ENCODE assay signal across 9 mouse cellular contexts in the genomic region with DNA sequence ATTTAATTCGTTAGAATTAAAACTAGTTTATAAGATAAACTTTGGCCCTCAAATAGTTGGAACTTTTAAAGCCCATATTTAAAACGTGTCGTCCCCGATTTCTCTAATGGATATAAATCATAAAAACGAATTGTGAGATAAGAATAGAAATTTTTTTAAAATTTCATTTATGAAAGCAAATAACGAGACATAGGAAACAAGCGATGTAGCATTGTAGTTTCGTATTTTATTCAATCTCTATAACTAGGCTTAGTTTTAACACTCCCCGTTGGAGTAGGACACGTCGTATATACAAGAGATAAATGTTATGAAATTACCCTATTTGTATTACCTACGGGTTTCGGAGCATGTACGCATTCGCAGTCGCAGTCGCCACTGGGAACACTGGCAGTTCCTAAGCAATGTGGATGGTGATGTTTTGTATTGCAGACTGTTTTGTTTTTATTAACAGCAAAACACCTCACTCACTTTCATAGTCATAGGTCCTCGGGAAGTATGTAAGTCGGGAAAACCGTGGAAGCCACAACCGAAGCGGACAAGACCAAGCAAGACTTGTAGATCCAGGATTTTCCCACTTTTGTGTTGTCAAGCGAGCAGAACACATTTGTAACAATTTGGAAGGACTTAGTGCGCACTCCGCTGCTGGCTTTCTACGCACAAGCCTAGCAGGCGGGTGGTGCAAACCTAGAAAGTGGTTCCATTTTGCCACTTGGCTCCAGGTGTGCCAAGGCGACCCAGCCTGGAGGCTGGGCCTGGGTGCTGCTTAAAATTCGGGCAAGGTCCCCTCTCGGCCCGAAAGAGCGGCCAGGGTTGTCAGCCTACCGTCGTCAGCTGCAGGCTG. TPM values are rescaled to one million over a fixed set of nuclear protein-coding genes. Genes with fewer than 3 reads are reported as not detected.
A peak's percentile ranks its signal among the peaks of the same experiment; 100 is the strongest.
DNase-seq lines count a peak whose midpoint lies in the region; ATAC-seq and TF ChIP-seq lines count a peak whose summit lies in the region.
"Had no signal": no experiment of that assay in that cellular context is flagged by ENCODE, and none has a peak within 500 bp of the region (broad histone marks: within the 10 kb centered on the region; RNA-seq: fewer than 3 reads in every experiment).

No protein-coding gene starts in this region.

- H3K4me3 ChIP-seq in embryonic facial prominence, embryonic 12.5 days: peak overlapping the region; percentile 39; the same call in 1 of the 2 replicates
- H3K4me3 ChIP-seq in intestine, embryonic 14.5 days (ENCODE audit: low read depth, low read length): peak overlapping the region; percentile 31; the same call in 1 of the 2 replicates
- H3K4me3 ChIP-seq in neural tube, embryonic 12.5 days: peak overlapping the region; percentile 33
- no peak overlapping the region for H3K4me3 ChIP-seq in thymus, adult 2 months (ENCODE audit: control insufficient read depth, insufficient read depth, low read length)

- H3K9ac ChIP-seq in embryonic facial prominence, embryonic 12.5 days: no peak overlapping the region
- no peak overlapping the region for H3K9ac ChIP-seq in intestine, embryonic 14.5 days (ENCODE audit: low read length)
- H3K9ac ChIP-seq in neural tube, embryonic 12.5 days: no peak overlapping the region

- intact Hi-C loops in left cerebral cortex, postnatal 25 days (cut with DNase I): loop anchor here (5.0 kb wide), 2 partner anchors 608 to 708 kb away; partner anchors contain the start of gene Dmrt1
- intact Hi-C loops in left cerebral cortex, postnatal 4 days (cut with DNase I): no loop called here

- 3% methylated on average over 34 of the region's 34 CpGs for WGBS in embryonic facial prominence, embryonic 12.5 days
- 4% methylated on average over 34 of the region's 34 CpGs for WGBS in intestine, embryonic 14.5 days
- 2% methylated on average over 34 of the region's 34 CpGs for WGBS in neural tube, embryonic 12.5 days
- 8% methylated on average over 34 of the region's 34 CpGs for WGBS in thymus, adult 2 months

- peak overlapping the region; percentile 71 for H3K4me2 ChIP-seq in embryonic facial prominence, embryonic 12.5 days (replicated peaks)
- H3K4me2 ChIP-seq in intestine, embryonic 14.5 days (ENCODE audit: low read length): no peak overlapping the region; the same call in 1 of the 2 replicates
- H3K4me2 ChIP-seq in neural tube, embryonic 12.5 days (replicated peaks): peak overlapping the region; percentile 64

- H3K27ac ChIP-seq in embryonic facial prominence, embryonic 12.5 days: no peak overlapping the region
- H3K27ac ChIP-seq in intestine, embryonic 14.5 days (ENCODE audit: low read depth): no peak overlapping the region
- H3K27ac ChIP-seq in neural tube, embryonic 12.5 days: no peak overlapping the region
- H3K27ac ChIP-seq in thymus, adult 2 months (ENCODE audit: control insufficient read depth, insufficient read depth, low read length): no peak overlapping the region

- ATAC-seq in embryonic facial prominence, embryonic 12.5 days (ENCODE audit: insufficient number of reproducible peaks, insufficient read depth, low FRiP score, low TSS enrichment): no peak
- no peak for ATAC-seq in intestine, embryonic 14.5 days (replicated peaks; ENCODE audit: low FRiP score, low TSS enrichment, low read depth)
- ATAC-seq in neural tube, embryonic 12.5 days (ENCODE audit: low FRiP score, low read depth): no peak
- no peak for ATAC-seq in monocyte, adult 5-6 weeks (replicated peaks; ENCODE audit: insufficient number of reproducible peaks, low FRiP score, low TSS enrichment, poor library complexity, severe bottlenecking)

- peak; percentile 12 to 14 for DNase-seq in left cerebral cortex, postnatal 25 days (ENCODE audit: low spot score in 2 of 2)
- no peak for DNase-seq in left cerebral cortex, postnatal 4 days
- peak; percentile 78 for DNase-seq in intestine, embryonic 14.5 days (ENCODE audit: low spot score)
- no peak for DNase-seq in thymus, adult 2 months
- no peak for DNase-seq in testis, postnatal 14 days (ENCODE audit: low spot score)

- no peaks in the 10 kb centered on the region for H3K9me3 ChIP-seq in embryonic facial prominence, embryonic 12.5 days
- no peaks in the 10 kb centered on the region for H3K9me3 ChIP-seq in intestine, embryonic 14.5 days (ENCODE audit: control insufficient read depth, low read length)
- no peaks in the 10 kb centered on the region for H3K9me3 ChIP-seq in neural tube, embryonic 12.5 days

- TF ChIP-seq POLR2A in thymus, adult 2 months (IDR thresholded peaks at IDR 0.05; ENCODE audit: control insufficient read depth, extremely low read depth, insufficient read depth, low read length, poor library complexity): no peak

- no peak for TF ChIP-seq CTCF in thymus, adult 2 months (IDR thresholded peaks at IDR 0.05; ENCODE audit: borderline replicate concordance, control insufficient read depth, extremely low read depth, insufficient read depth, low read length, poor library complexity)

- peaks cover 18% of the 10 kb centered on the region for H3K4me1 ChIP-seq in embryonic facial prominence, embryonic 12.5 days
- H3K4me1 ChIP-seq in intestine, embryonic 14.5 days (replicated peaks; ENCODE audit: control insufficient read depth, insufficient read depth, low read length): peaks cover 12% of the 10 kb centered on the region
- H3K4me1 ChIP-seq in neural tube, embryonic 12.5 days: peaks cover 24% of the 10 kb centered on the region
- no peaks in the 10 kb centered on the region for H3K4me1 ChIP-seq in thymus, adult 2 months (replicated peaks; ENCODE audit: control insufficient read depth, insufficient read depth, low read length)

- H3K27me3 ChIP-seq in embryonic facial prominence, embryonic 12.5 days: peaks cover 72% of the 10 kb centered on the region
- H3K27me3 ChIP-seq in intestine, embryonic 14.5 days (replicated peaks; ENCODE audit: control insufficient read depth, insufficient read depth, low read length): peaks cover 90% of the 10 kb centered on the region
- peaks cover 83% of the 10 kb centered on the region for H3K27me3 ChIP-seq in neural tube, embryonic 12.5 days (replicated peaks)
- H3K27me3 ChIP-seq in thymus, adult 2 months (ENCODE audit: control insufficient read depth, insufficient read depth, low read length): peaks cover 37% of the 10 kb centered on the region

- no peaks in the 10 kb centered on the region for H3K36me3 ChIP-seq in embryonic facial prominence, embryonic 12.5 days
- no peaks in the 10 kb centered on the region for H3K36me3 ChIP-seq in intestine, embryonic 14.5 days (ENCODE audit: control insufficient read depth, insufficient read depth, low read length)
- H3K36me3 ChIP-seq in neural tube, embryonic 12.5 days: no peaks in the 10 kb centered on the region
- H3K36me3 ChIP-seq in thymus, adult 2 months (ENCODE audit: control insufficient read depth, insufficient read depth, low read length): no peaks in the 10 kb centered on the region

RNA-seq across cellular contexts. Expression of gene Foxd4, which starts 2.0 kb away (rescaled TPM):
- not detected for total RNA-seq in left cerebral cortex, postnatal 25 days (2021)
- total RNA-seq in left cerebral cortex, postnatal 4 days (2021): not detected
- polyA plus RNA-seq in embryonic facial prominence, embryonic 12.5 days (2016; fragmentation: Nextera tagmentation; extraction: Ambion mirVana): not detected in 2 replicates
- not detected in 2 replicates for polyA plus RNA-seq in intestine, embryonic 14.5 days (2014; fragmentation: Nextera tagmentation; extraction: Ambion mirVana)
- not detected in 2 replicates for polyA plus RNA-seq in neural tube, embryonic 12.5 days (2016; fragmentation: Nextera tagmentation; extraction: Ambion mirVana)
- total RNA-seq in monocyte, adult 5-6 weeks (2017): not detected in 3 replicates
- polyA plus RNA-seq in thymus, adult 2 months (2012; rRNA removed): not detected in 2 replicates
- total RNA-seq: hematopoietic stem cell, adult 5-6 weeks had no signal

RNA-seq across cellular contexts. Expression of gene Gm10053, which starts 23.5 kb away (rescaled TPM):
- total RNA-seq in left cerebral cortex, postnatal 25 days (2021): 100 to 1,000 TPM; 218 to 232 TPM
- 100 to 1,000 TPM; 136 to 140 TPM for total RNA-seq in left cerebral cortex, postnatal 4 days (2021)
- 211 and 218 TPM in 2 replicates for polyA plus RNA-seq in embryonic facial prominence, embryonic 12.5 days (2016; fragmentation: Nextera tagmentation; extraction: Ambion mirVana)
- polyA plus RNA-seq in intestine, embryonic 14.5 days (2014; fragmentation: Nextera tagmentation; extraction: Ambion mirVana): 280 and 300 TPM in 2 replicates
- 237 and 247 TPM in 2 replicates for polyA plus RNA-seq in neural tube, embryonic 12.5 days (2016; fragmentation: Nextera tagmentation; extraction: Ambion mirVana)
- 11.0 to 57.2 TPM (median 41.0 TPM) in 3 replicates for total RNA-seq in monocyte, adult 5-6 weeks (2017)
- polyA plus RNA-seq in thymus, adult 2 months (2012; rRNA removed): 8.1 and 12.9 TPM in 2 replicates

RNA-seq across cellular contexts. Expression of gene Pgm5, which starts 37.3 kb away (rescaled TPM):
- total RNA-seq in left cerebral cortex, postnatal 25 days (2021): 1 to 10 TPM; 4.4 to 5.7 TPM
- total RNA-seq in left cerebral cortex, postnatal 4 days (2021): 1 to 10 TPM; 5.0 to 7.2 TPM
- 3.2 and 3.3 TPM in 2 replicates for polyA plus RNA-seq in embryonic facial prominence, embryonic 12.5 days (2016; fragmentation: Nextera tagmentation; extraction: Ambion mirVana)
- polyA plus RNA-seq in intestine, embryonic 14.5 days (2014; fragmentation: Nextera tagmentation; extraction: Ambion mirVana): 8.8 and 10.0 TPM in 2 replicates
- 1.1 and 1.7 TPM in 2 replicates for polyA plus RNA-seq in neural tube, embryonic 12.5 days (2016; fragmentation: Nextera tagmentation; extraction: Ambion mirVana)
- total RNA-seq in monocyte, adult 5-6 weeks (2017): not detected in 3 replicates
- polyA plus RNA-seq in thymus, adult 2 months (2012; rRNA removed): 4.4 and 7.2 TPM in 2 replicates
- total RNA-seq: hematopoietic stem cell, adult 5-6 weeks had no signal

Comparison
In these comparisons a context has a peak if more than half of its experiments do, and no peak if none do; other contexts are left out.
1. DNase-seq: peak in left cerebral cortex, postnatal 25 days (2 of 2) and intestine, embryonic 14.5 days (single experiment); none in left cerebral cortex, postnatal 4 days (single experiment), thymus, adult 2 months (single experiment) and testis, postnatal 14 days (single experiment).
2. RNA of gene Gm10053, which starts 23.5 kb away (polyA plus RNA-seq): 280 to 300 TPM in intestine, embryonic 14.5 days, 237 to 247 TPM in neural tube, embryonic 12.5 days and 211 to 218 TPM in embryonic facial prominence, embryonic 12.5 days; 8.1 to 12.9 TPM in thymus, adult 2 months; every median in the first group is over 10 times any median in the second.